Mouse (Mus musculus) embryo, embryonic 11 days (tissue): ENCODE data around the gene Unc5c.
A peak's percentile ranks its signal among the peaks of the same experiment; 100 is the strongest.

Experiments used
- DNase-seq: peaks from one replicate; pipeline ENCODE4 v3.0.0-alpha.2; 2015

The Unc5c gene

DNA sequence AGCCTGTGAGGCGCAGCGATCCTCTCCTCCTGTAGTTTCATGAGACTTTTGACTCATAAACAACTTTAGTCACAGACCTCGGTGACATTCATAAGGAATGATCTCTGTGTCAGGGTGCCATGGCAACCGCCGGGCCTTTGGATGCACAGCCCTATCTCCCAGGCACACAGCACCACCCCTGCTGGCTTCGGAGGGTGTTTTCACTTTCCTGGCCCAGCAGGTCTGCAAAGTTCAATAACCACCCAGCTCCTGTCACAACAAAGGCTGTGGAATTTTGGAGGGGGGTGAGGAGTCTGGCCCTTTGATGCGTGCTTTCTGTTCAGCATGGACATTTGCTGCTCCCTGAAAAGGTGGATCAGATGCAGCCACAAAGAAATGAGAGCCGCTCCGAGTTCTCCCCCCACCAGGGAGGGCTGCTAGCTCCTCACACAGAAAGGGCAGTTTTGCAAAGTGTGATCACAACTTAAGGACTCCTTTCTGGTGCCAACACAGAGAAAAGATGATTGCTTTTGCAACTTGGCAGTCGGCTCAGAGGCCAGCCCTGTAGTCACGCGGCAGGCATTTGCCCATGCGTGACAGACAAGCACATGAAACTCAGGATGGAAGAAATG lies 354.4 kb downstream of the Unc5c start:
- DNase-seq = peak; percentile 85

DNA sequence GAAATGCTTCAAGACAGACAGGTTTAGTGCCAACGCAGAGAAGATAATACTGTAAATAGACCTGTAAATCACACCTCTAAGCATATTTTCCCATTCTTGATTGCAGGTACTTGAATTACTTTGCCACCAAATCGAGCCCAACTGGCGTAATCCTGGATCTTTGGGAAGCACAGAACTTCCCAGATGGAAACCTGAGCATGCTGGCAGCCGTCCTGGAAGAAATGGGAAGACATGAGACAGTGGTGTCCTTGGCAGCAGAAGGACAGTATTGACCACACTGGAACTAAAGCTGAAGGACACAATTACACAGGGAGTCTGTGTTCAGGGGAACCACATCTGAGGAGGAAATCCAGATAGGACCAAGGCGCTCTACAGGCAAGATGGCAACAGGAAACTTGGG lies 363.3 kb downstream of the Unc5c start:
- no peak for DNase-seq

DNA sequence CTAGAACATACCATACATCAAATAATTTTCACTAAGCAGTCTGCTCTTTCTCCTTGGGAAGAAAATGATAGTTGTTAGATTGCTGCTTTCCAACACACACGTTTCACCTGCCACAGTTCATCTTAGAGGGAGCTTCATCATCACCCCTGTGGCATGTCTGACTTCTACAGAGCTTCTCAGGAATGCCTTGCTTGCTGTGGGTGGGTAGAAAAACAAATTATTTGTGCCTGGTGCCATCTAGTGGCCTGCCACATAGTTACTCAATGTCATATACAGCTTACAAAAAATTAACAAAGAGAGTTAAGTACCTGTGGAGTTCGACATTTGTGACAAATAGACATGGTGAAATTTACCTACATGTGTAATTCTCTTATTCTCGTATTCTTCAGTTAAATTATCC lies 366.1 kb downstream of the Unc5c start:
- DNase-seq = peak; percentile 71

DNA sequence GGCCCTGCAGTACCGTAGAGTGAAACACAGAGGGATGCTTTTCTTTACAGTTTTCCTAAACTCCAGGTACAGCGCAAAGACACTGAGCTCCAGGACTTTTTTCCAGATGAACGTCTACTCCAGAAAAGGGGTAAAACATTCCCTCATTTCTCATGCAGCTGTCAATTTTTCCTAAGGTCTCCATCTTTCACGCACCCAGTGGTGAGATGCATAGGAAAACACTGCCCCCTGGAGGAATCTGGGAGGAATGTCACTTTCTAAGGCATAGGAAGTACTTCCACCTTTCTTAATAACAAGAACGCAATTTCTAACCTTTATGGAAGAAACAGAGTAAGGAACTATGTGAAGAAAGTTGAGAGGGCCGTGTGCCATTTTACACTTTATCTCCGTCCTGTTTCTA lies 373.8 kb downstream of the Unc5c start:
- DNase-seq = peak; percentile 74

DNA sequence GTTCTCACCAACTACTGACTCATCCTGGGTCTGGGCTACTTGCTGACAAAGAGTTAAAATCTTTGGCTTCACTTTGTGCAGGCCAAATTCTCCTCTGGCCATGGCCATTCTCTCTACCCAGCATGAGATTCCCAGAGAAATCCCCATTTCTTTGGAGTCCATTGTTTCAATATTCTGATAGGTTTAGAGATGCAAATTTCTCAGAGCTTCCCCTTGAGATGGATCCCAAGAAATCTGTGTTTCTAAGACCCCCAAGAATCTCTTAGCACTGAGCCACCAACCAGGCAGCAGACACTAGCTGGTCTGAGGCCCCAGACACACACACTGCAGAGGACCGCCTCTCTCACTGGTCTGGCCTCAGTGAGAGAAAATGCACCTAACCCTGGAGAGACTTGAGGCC lies 384.2 kb downstream of the Unc5c start:
- no peak for DNase-seq

DNA sequence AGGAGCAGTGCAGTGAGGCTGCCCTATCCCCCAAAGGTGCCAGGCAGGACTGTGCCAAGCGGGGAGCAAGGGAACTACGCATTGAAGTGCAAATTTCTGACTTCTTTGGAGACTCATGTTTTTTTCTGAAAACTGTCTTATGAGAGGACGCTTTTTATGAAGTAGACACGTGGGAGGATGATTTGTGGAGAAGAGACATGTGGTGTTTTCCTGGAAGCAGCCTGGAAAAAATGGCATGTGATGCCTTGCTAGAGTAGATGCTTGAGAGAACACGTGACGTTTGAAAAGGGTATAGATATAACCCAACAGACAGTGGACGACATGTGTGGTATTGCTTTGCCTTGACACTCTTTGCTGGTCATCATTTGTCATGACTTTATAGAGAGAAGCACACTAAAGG lies 385.1 kb downstream of the Unc5c start:
- no peak for DNase-seq

DNA sequence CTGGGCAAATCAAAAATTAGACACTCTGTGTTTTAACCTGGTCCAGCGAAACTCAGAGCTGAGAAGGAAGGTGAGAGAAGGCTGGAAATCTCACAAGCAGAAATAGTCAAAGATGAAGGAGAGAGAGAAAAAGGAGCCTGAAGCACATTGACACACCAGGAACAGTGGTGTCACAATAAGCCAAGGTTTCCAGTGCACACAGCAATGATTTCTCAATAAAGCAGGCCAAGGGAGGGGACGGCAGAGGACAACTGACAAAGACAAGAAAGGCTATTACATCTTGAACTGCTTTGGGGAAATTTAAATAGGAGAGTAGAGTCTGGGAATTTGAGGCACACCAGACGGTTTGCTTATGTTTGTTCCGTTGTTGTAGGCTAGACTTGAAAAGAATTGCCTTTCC lies 389.3 kb downstream of the Unc5c start:
- DNase-seq = no peak

DNA sequence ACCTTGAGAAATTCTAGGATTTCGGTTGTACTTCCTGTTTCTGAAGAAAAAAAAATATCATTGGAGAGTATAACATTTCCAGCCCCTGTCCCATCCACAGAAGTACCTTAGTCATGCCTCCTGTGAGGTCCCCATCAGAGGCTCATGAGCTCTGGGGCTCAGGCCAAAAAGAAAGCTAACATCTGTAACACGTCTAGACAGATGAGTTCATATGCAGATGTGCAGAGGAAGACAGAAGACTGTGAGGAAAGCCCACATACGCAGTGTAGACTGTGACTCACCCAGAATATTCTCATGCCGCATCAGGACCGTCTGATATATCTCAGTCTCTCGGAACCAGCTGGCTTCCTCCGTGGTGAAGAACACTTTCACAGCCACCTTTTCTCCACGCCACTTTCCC lies 392.1 kb downstream of the Unc5c start:
- no peak for DNase-seq

DNA sequence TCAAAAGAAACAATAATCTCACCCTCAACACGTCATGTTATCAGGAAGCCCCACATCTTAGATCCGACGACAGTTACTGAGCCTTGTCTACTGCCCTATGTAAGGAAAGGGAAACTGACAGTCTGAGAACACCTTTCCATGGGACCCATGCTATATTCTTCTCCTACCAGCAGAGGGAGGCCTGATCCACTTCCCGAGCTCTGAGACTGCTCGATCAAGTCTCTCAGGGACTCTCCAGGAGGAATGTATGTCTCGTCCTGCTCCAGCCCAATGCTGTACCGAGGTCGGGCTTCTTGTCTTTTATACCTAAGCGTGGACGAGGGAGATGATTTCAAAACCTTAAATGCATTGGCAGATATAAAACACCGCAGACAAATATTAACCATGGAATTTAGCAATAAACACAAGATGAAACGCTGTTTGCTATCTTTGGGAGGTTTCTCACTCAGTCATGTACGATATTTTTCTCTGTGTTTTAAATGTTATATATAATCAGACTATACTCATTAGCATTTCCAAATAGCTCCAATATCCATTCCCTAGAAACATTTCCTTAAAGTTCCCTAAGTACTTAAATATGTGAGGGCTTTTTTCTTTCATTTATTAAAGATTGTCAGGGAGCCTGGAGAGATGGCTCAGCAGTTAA lies 397.9 kb downstream of the Unc5c start:
- peak; percentile 81 for DNase-seq

DNA sequence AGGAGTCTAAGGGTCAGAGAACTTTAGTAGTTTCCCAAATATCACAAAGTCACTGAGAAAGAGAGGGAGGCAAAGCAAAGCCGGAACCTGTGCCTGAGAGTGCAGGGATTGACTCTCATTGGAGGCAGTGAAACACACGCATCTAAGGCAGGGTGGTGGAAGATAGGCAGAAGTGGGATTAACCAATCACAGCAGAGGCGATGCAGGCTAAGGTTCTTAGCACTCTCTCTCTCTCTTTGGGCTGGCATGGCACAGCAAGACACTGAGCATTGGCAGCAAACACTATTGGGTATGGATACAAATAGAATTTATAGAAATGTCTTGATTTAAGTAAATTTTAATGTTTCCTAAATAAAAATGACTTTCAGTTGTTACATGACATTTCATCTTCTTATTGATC lies 406.8 kb downstream of the Unc5c start:
- no peak for DNase-seq

DNA sequence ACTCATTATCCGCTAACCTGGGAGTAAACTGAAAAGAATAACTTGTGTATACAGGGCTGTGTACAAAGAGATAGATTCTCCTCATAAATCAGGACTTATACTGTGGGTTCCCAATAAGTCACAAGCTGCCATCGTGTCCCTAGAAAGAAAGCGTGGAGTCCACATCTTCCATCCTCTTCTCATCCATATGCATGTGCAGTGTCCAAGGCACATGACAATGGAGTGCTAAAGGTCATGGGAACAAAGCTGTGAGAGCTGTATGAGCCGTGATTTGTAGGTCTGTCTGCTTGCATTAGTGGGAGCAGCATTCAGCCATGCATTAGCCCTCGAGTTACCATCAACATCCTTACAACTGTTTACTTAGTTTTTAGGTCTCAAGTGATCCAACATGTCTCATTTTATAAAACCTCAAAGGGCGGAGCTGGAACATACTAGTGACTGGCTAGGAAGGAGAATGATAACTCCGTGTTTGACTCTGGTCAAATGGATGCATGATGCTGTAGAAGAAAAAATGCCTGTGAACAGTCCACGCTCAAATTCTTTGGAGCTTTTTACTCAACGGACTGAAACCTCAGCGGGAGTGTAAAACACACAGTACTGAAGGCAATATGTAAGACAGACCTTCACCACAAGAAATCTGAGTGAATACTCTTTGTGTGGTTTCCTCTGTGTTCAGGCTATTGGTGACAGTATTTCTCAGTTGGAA lies 407.5 kb downstream of the Unc5c start:
- DNase-seq = peak; percentile 57

DNA sequence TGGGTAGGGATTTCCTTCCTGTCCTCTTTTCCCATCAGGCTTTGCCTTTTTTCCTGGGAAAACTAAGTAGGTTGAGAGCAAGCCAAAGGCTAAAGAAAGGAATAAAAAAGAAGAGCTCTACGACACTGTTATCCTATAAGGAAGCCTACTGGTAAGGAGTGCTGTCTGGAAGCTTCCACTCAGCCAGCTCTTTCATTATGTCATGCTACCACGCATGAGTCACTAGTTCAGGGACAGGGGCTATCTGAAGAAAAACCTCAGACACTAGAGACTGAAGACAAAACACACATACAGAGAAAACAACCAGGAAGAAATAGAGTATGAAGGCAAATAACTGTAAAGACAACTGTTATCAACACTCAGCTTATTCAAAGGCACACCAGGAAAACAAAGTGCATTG lies 417.5 kb downstream of the Unc5c start:
- DNase-seq = no peak

DNA sequence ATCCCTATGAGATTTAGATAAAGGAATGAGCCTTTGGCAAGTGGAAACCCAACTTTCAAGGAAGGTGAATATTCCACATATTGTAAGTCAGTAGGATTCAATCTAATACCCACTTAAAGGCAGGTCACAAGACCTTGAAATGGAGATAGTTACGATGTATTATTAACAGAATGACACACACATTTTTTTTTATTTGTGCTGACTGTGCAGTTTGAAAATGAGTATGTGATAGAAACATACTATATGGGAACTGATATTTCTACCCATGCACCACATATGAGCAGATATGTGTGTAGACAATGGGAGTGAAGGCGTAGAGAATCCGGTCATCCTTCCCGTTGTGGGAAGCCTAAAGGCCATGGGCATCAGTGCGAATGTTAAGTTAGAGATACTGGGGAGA lies 419.2 kb downstream of the Unc5c start:
- DNase-seq = no peak
